ENCODE assay signal across 10 mouse cellular contexts in the genomic region with DNA sequence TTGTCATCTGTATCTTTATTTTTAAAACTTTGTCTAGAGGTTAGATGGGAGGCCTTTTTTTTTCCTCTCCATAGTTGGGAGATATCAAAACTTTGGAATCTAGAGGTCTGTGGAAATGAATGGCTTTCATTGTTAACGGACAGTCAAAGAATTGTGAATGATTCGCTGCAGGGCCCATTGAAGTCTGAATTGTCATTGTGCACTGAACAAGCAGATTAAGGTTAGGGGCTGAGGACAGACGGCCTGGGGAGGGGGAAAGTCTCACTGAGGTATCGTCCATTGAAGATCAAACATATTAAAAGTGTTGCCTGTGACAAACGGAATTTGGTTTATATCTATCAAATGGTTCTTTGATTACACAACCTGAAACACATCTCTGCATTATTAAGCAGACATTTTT.
"Had no signal": no experiment of that assay in that cellular context is flagged by ENCODE, and none has a peak within 500 bp of the region (broad histone marks: within the 10 kb centered on the region; RNA-seq: fewer than 3 reads in every experiment).

No protein-coding gene starts in this region.

- DNase-seq: kidney, adult 9 months; kidney, postnatal 36 days; layer of hippocampus, adult 9-11 months; layer of hippocampus, postnatal 36 days; lung, adult 2 months; lung, postnatal 36 days; thymus, postnatal 4 days had no signal

- H3K27me3 ChIP-seq: liver, embryonic 15.5 days had no signal

- H3K27ac ChIP-seq: kidney, postnatal 0 days; liver, embryonic 15.5 days; stomach, postnatal 0 days had no signal

- H3K9me3 ChIP-seq: liver, embryonic 15.5 days had no signal

- H3K36me3 ChIP-seq: liver, embryonic 15.5 days had no signal

- H3K4me3 ChIP-seq: liver, embryonic 15.5 days had no signal

- H3K4me1 ChIP-seq: liver, embryonic 15.5 days had no signal
